Mouse (Mus musculus): ENCODE measurements around the gene Myo1a.
"Not testable (repeated sequence)": the region's sequence is repeated elsewhere in the genome, so short reads cannot be mapped to it uniquely, and the experiment has no call there.

Gene Myo1a

DNA sequence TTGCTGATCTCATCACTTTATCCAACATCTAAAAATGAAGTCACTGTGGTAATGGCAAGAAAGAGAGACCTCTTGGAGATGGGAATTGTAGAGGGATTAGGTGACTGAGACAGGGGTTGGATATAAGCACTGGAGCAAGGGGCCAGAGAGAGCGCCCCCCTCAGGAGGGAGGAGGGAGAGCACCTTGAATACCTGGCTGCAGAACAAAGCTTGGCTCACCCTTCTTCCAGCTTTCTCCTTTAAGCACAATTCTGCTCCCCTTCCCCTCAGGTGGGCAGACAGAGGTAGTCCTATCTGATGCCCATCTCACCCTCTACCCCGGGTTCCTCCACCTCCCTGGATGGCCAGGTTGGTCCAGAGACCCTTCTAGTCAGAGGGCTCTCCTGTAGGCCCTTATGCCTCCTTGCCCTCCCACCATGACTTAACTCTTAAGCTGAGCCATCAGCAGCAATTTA lies at the start of gene Myo1a:
TSS of gene Myo1a (plus strand) at position 405 of the 455 bp plus-strand sequence.
- no peak for DNase-seq (ENCODE audit: low read depth, low spot score)

DNA sequence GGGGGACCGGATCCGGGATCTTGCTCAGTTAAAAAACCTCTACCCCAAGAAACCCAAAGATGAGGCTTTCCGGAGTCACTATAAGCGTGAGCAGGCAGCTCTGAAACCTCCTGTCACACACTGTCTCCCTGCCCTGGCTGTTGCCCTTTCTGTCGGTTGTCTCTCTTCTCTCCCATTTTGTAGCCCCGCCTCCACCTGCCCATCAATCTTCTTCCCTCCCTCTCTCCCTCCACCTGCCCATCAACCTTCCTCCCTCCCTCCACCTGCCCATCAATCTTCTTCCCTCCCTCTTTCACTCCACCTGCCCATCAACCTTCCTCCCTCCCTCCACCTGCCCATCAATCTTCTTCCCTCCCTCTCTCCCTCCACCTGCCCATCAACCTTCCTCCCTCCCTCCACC lies 47.4 kb upstream of the Myo1a start:
- DNase-seq (ENCODE audit: low read depth, low spot score): not testable (repeated sequence)

DNA sequence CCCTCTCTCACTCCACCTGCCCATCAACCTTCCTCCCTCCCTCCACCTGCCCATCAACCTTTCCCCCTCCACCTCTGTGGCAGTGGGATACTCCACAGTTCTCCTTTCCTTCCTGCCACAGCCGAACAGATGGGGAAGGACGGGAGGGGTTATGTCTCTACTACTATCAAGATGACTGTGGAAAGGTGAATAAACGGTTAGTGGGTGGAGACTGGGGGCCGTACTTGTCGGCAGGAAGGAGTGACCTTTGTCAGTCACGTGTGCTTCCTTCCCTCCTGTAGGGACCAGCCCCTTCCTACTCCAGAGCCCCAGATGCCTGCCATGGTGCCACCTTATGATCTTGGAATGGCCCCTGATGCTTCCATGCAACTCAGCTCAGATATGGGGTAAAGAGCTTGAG lies 46.9 kb upstream of the Myo1a start:
- no peak for DNase-seq (ENCODE audit: low read depth, low spot score)

DNA sequence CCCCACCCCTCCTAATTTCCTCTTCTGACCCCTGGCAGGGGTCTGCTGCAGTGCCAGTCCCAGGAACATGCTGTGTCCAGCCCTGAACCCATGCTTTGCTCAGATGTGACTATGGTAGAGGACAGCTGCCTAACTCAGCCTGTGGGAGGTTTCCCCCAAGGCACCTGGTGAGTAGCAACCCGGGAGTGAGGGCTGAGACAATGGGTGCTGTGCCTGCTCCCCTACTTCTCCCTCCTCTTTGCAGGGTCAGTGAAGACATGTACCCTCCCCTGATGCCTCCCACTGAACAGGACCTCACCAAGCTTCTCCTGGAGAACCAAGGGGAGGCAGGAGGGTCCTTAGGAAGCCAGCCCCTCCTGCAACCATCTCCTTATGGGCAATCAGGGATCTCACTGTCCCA lies 45.4 kb upstream of the Myo1a start:
- DNase-seq (ENCODE audit: low read depth, low spot score): no peak

DNA sequence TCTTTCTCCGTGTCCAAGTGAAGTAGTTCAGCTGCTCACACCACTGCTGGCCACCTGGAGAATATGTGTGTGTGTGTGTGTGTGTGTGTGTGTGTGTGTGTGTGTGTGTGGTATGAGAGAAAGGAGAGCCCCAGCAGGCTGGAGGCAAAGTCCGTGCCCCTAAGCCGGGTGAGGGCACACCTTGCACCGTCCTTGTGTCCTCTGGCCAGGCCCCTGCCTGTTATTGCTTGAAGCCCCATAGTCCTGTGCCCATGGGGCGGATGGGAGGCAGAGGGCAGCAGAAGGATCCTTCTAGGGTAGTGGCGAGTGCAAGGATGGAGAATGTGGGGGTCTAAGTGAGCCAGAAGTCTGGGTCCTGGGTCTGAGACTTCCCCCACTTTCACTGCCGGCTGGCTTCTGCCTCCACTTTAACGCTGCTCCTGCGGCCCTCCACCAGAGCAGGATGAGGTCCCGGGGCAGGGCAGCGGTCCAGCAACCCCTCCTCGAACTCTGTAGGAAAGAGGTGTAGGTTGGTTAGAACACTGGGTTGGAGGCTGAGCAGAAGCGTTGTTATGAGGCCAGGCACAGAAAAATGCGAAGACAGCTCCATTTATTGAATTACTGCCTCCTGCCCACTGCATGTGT lies 43.6 kb upstream of the Myo1a start:
- no peak for DNase-seq (ENCODE audit: low read depth, low spot score)

DNA sequence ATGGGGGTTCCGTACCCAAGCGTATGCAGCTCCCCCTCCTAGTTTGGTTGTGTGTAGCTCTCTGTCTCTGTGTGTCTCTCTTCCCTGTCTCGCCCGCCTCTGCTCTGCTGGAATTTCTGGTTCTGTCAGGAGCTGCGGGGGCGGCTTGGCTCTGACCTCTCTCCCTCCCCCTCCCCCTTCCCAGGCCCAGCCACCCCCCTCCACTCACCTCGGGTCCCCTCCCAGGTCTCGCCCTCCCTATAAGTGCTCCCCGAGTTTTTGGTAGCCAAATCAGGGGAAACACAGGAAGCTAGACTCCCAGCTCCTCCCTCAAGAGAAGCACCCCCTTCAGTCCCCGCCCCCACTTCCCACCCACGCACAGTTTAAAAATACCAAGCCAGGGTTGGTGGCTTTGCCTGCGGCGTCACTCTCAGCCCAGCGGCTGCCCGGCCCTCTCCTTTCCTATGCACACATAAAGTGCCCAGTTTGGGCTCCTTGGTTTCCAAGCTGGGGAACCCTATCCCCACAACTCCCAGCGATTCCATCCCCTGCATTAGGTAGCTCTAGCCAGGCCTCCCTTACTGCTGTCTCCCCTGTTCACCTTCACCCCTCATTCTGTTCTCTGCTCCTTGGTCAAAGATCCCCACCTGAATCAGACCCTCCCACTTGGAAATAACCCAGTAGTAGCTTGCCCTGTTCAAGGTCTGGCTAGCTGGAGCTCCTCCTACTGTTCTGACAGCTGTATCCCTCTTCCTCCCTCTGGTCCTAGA lies 42.9 kb upstream of the Myo1a start:
- DNase-seq (ENCODE audit: low read depth, low spot score): peak; percentile 43

DNA sequence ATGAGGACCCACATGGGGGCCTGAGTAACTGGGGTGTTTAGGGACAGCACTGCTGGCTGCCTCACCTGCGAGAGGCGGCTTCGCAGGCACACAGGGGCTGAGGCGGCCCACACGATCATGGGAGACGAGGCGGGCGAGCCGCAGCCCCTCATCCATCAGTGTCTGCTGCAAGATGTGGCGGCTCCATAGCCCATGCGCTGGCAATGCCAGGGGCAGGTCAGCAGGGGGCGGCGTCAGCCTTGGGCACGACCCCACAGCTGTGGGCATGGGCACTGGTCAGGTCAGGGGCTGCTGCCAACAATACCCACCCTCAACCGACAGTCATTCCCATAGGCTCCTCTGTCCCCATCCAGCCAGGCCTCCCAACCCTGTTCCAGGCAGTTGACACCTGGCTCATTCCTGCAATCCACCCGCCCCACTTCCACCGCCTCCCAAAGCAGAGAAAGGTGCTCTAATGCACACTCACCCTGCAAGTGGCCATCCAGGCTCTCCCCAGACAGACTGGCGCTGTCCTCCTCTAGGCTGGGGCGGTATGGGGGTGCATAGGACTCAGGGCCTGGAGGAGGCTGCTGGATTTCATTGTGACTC lies 42.2 kb upstream of the Myo1a start:
- no peak for DNase-seq (ENCODE audit: low read depth, low spot score)

DNA sequence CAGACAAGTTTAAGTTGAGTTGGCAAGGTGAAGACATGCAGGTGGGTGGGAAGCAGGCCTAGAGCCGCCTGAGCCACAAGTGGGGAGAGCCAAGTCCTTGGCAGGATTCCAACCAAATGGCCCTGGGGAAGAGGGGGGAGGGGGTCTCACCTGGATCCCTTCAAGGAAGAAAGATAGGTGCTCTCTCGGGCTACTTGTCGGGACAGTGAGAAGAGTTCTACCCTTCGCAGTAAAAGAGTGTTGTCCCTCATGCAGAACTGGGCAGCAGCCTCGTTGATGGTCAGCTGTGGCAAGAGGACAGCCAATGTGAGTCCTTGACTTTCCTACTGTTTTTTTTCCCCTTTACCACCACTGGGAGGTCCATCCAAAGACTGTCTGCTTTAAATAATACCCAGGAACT lies 41.4 kb upstream of the Myo1a start:
- DNase-seq (ENCODE audit: low read depth, low spot score): no peak

DNA sequence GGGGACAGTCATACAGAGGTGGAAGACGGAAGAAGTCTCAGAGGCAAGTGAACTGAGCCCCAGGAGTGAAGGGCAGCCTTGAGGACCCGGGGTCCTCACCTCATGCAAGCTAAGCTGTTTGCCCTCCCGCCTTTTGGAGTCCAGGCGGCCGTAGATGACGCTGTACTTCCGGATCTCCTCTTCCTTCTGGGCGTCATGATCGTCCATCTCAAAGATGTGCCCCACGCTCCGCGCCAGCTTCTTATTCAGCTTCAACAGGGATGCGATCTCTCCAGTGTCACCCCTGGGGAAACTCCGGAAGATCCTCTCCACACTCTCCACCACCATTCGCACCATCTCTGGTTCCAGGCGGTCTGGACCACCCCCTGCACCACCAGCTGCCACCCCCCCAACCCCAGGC lies 40.8 kb upstream of the Myo1a start:
- no peak for DNase-seq (ENCODE audit: low read depth, low spot score)

DNA sequence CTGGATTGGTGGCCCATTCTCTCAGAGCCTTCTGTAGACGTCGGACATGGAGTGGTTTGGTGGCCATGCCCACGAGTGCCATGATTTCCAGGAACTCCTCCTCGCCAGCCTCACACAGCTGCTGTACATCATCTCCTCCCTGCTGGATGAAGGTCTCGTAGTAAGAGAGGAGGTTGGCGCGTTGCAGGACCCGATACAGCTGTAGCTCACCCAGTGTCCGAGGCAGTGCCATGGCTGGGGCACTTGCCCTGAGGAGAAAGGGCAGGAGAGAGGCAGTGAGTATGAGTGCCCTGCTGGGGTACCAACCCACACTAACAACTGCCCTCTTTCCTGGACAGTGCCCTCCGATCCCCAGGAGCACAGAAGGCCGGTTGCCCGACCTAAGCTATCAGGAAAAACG lies 40.1 kb upstream of the Myo1a start:
- DNase-seq (ENCODE audit: low read depth, low spot score): no peak

DNA sequence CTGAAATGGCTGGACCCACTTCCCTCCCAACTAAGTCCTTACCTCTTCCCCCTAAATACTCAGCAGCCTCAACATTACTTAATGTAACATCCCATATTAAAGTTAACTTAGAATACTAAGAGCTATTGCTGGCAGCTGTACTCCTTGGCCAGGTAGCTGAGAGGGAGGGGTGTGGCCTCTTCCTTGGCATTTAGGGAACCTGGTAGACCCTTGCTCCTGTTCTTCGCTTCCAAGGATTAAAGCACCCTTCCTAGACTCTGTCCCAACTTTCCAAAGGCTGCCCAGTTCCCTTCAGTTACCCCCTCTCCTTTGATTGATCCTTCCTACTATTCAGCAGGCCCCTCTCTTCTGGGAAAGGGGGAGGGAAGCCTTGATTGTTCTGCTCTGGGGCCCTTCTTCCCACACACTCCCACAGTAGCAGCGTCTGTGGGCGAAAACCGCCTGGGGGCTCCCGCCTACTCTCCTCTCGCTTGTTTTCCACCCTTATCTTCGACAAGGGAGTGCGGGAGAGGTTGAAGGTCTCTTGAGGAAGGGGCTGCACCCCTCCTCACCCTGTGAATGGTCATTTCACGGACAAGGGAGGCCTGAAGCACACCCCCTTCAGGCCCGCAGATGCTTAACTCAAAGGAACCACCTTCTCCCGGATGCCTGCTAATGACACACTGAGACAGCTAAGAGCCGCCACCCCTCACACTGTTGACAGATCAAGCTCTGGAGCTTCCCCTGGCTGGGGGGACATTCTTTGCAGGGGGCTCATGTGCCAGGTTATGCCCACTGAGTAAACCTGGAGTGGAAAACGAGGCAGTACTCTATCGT lies 39.4 kb upstream of the Myo1a start:
- DNase-seq (ENCODE audit: low read depth, low spot score): no peak

DNA sequence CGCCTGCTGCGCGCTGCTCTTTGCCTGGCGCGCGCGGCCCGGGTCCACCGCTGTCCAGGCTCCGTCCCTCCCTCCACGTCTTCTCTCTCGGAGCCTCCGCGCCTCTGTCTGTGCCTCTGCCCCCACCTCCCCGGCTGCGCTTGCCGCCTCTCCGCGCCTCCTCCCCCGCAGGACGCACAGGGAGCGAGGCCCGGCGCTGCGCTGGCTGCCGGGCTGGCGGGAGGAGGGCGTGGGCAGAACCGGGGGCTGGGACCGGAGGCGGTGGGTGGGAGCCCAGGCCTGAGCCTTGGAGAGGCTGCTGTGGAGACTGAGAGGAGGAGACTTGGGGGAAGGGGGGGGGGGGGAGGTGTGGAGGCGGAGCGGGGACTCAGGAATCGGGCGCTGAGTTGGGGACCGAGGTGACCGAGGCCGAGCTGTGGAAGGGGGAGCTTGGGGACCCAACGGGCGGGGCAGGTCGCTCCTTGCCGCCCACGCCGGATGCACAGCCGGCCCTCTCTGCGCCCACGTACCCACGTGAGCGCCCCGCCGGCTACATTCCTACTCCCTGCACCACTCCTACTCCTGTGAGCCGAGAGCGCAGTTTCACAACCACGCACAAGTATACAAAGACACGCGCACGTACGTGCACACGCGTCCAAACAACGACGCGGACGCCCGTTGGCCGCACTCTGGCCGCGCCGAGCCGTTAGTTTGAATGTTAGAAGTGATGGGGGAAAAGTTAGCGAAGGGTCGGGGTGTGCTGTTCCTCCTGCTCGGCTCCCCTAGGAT lies 38.3 kb upstream of the Myo1a start, which contains the start of gene Nemp1:
TSS of gene Nemp1 (plus strand) at position 401 of the 768 bp plus-strand sequence.
- peak; percentile 83 for DNase-seq (ENCODE audit: low read depth, low spot score)

DNA sequence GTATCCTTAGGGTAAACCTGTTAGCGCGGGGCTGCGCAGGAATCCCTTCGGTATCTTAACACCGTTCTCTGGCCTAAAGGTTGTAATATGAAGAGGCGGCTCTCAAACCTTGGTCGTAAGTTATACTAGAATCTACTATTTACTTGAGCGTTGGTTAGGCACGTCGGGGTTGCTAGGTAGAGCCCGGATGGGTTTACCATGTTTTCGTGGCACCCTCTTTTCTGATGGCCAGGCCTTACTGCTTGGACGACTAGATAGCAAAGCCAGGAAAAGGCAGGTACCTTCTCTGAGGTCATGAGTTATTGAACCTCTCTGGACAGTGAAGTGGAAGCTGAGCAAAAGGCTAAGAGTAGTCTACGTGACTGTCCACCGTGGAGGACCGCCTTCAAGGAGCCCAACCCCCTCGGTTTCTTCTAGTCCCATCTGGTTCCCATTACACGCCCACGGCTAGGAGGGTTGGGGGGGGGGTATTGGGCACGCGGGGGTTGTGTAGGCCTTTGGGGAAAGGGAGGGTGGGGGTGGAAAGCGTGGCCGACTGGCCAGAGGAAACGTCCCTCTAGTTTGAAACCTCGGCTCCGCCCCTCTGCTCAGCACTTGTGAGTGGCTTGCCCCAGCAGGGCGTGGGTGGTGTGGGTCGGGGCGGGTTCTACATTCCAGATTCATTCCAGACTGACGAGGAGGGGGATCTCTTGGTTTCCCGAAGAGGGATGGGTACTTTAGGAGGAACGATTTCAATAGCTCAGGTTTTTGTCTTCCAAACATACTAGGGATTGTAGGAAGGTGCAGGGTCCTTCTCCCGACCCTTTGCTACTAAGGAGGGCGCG lies 37.5 kb upstream of the Myo1a start:
- DNase-seq (ENCODE audit: low read depth, low spot score): peak; percentile 96

DNA sequence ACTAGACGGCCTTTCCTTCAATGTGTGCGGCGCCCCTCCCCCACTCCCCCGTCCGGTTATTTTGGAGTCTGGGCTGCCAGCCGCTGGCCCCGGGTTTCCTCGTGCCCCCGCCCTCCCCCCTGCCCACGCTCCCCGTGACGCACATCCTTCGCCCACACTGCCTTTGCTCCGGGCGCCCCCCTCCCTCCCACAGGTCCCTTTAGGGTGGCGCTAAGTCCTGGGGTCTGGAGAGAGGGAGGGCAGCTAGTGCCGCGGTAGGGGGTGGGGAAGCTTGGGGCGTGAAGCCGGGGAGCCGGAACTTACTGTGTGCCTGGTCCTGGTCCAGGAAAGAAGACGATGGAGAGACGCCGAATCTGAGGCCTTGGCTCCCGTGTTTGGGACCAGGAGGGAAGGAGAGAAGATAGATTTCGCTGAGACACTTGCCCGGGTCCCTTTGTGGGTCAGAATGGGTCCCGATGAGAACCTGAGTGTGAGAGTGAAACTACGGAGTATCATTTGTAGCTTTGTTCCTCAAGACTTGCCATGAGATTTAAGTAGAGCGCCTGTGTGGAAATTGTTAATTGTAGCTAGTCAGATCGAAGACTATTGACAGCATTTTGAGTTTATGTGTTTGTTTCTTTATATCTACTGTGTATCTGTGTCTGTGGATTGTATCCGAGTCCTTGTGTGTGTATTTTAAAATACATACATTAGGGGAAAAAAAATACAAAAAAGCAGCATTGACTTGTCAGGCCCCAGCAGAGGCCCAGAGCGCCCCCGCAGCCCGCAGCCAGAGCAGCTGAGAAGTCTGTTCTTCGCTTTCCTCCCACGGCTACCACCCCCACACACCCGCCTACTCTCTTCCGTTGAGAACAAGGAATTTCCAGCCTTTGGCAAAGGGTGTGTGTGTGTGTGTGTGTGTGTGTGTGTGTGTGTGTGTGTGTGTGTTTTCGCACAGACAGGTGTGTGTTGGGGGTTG lies 36.6 kb upstream of the Myo1a start, which contains the start of gene Nab2:
TSS of gene Nab2 (minus strand) at position 476 of the 958 bp plus-strand sequence.
- DNase-seq (ENCODE audit: low read depth, low spot score): peak; percentile 62

DNA sequence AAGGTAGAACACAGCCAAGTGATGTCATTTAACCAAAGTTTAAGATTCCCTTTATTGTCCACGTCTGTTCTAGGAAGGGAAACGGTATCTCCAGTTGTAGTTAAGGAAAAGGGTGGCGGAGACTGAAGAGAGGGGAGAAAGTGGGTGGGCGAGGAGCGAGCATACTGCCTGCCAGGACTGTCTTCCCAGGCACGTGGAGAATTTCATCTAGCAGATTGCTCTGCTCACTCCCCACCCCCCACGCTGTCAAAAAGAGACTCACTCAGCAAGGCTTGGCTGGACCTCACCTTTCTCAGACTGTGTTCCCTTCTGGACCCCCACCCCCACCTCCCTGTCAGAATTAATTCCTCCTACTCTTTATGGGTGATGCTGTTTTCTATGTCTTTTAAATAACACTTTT lies 35.8 kb upstream of the Myo1a start:
- no peak for DNase-seq (ENCODE audit: low read depth, low spot score)

DNA sequence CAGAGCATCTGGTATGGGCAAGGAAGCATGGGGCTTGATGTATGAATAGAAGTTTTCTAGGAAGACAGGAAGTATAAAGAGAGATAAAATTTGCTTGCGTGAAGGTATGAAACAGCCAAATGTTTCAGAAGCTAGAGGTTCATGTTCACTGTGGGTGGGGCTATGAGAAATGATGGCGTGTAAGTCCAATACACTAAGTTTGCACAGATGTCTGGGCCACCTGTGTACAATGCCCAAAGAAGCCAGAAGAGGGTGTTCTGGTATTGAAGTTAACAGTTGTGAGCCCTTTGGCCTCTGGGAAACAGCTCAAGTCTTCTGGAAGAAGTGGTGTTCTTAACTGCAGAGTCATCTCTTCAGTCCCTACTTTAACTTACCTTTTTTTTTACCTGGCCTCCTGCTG lies 34.8 kb upstream of the Myo1a start:
- no peak for DNase-seq (ENCODE audit: low read depth, low spot score)

DNA sequence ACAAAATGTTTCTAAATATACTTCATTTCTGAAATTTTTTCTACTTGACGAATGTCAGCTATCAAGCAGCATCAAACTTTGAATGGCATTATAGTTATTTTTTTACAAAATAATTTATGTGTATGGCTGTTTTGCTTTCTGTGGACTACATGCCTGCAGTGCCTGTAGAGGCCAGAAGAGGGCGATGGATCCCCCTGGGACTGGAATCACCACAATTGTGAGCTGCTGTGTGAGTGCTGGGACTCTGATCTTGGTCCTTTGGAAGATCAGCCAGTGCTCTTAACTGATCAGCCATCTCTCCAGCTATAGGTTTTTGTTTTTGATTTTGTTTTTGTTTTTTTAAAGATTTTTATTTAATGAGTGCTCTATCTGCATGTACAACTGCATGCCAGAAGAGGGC lies 33.7 kb upstream of the Myo1a start:
- no peak for DNase-seq (ENCODE audit: low read depth, low spot score)

DNA sequence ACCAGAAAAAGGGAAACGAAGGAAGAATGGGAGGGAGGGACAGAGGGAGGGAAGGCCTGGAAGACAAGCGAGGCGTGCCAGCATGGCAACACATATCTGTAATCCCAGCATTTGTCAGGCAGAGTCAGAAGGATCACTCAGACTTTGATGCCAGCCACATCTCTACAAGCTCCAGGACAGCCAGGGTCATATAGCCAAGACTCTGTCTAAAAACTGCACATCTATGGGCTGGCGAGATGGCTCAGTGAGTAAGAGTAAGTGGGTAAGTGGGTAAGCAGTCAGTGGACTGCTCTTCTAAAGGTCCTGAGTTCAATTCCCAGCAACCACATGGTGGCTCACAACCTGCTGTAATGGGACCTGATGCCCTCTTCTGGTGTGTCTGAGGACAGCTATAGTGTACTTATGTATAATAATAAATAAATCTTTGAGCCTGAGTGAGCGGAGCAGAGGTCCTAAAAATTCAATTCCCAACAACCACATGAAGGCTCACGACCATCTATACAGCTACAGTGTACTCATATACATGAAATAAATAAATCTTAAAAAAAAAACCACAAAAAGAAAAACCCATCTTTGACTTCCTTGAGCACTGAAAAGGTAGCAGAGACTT lies 30.8 kb upstream of the Myo1a start:
- DNase-seq (ENCODE audit: low read depth, low spot score): no peak

Data from forelimb bud, embryonic 11.5 days (tissue).